Mouse (Mus musculus) thymus, adult 2 months (tissue): ENCODE measurements around the gene Sulf2.

Experiments used
- CTCF ChIP-seq: fragments of 200-500 bp; IDR thresholded peaks from 2 replicates; pipeline ENCODE4 v1.5.1; 2012; ENCODE audit warnings: mild to moderate bottlenecking, control low read depth, low read length, moderate library complexity, borderline replicate concordance; ENCODE audit not compliant: control insufficient read depth, poor library complexity, insufficient read depth; ENCODE audit errors: extremely low read depth
- POLR2A ChIP-seq: fragments of 200-500 bp; IDR thresholded peaks from 2 replicates; pipeline ENCODE4 v1.6.1; 2012; ENCODE audit warnings: mild to moderate bottlenecking, low read length, control low read depth, moderate library complexity; ENCODE audit not compliant: control insufficient read depth, poor library complexity, insufficient read depth; ENCODE audit errors: extremely low read depth

DNA sequence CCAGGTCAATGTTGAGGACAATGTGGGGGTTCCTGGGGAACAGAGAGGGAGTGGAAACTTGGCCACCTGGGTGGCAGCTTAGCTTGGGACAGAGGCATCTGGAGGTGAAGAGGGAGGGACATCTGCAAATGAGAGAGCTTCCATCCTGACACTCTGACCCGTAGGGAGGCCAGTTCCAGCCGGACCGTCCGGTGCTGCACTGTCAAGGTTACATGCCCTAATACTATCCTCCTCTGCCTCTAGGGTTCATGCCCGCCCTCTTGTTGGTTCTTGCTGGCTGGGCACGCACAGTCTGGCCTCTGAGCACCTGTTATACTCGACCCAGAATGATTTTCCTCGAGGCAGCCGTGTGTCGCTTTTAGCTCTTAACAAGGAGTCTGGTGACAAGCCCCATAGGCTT is 69.7 kb downstream of the Sulf2 start:
- no peak for TF ChIP-seq CTCF
- no peak for TF ChIP-seq POLR2A
